Mouse (Mus musculus) Patski (cell line): ENCODE measurements around the gene Carmil2. TPM values are rescaled to one million over a fixed set of nuclear protein-coding genes. Genes with fewer than 3 reads are reported as not detected.

Source experiments
- ATAC-seq: fragments of 100-300 bp; one replicate; pipeline ENCODE4 v1.8.0; 2021
- CTCF ChIA-PET: fragments of 350-600 bp; sonication (Branson Sonifier 250); formaldehyde crosslinking; loops from one replicate; lab custom pipeline; 2022; ENCODE audit warnings: inconsistent platforms; lab: Charles Lee
- POLR2A ChIA-PET: fragments of 350-600 bp; sonication (Branson Sonifier 250); formaldehyde crosslinking; loops from one replicate; lab custom pipeline; 2022; ENCODE audit warnings: antibody characterized with exemption, inconsistent platforms; lab: Charles Lee
- DNase-seq: peaks from one replicate; pipeline ENCODE4 v3.0.0-alpha.2; 2011; ENCODE audit warnings: low read depth, low spot score
- H3K27me3 ChIP-seq: fragments of 371-371 bp; one replicate; pipeline ENCODE4 v1.5.1; 2021
- CTCF ChIP-seq: fragments of 100-300 bp; IDR thresholded peaks from one replicate; pipeline ENCODE4 v1.5.1; 2021
- in situ Hi-C: fragments of 300-500 bp; cut with MboI; formaldehyde crosslinking; loops from 3 replicates; pipeline ENCODE4 v1.11.1; 2018; ENCODE audit warnings: low pct_unique_long_range_greater_than_20kb, mixed read lengths
- polyA plus RNA-seq: library from polyadenylated mRNA; unstranded; gene quantifications from one replicate; pipeline ENCODE4 v1.2.3, GENCODE M21; 2021

The Carmil2 gene
- polyA plus RNA-seq, 1 experiment from 2014 or later = 0.44 TPM

- in situ Hi-C loops = loop anchor here (10.0 kb wide), 1 partner anchor 215 kb away; the partner anchor contains the start of genes Ctrl and Psmb10
- no peaks in the 10 kb centered on the region for H3K27me3 ChIP-seq
These were observed 33.6 kb downstream of the Carmil2 start for GRCm38 (mm10) chr8:105719637-105720036.

GRCm38 (mm10) chr8:105722861-105723260, 36.8 kb downstream of the Carmil2 start:
- in situ Hi-C loops = no loop called here
- DNase-seq (no peak), ATAC-seq (no peak)
- no peak for TF ChIP-seq CTCF
- POLR2A ChIA-PET = no interaction called here
- CTCF ChIA-PET = interaction anchor here (2.8 kb wide), 1 partner anchor 9 kb away, joined by 13 read pairs; no protein-coding TSS in a partner anchor
- H3K27me3 ChIP-seq = no peaks in the 10 kb centered on the region

More at GRCm38 (mm10) chr8:105719637-105720036, 33.6 kb downstream of the Carmil2 start:
- DNase-seq (no peak), ATAC-seq (no peak)
- POLR2A ChIA-PET = no interaction called here
- CTCF ChIA-PET = interaction anchor here (1.1 kb wide), 1 partner anchor 115 kb away, joined by 3 read pairs; no protein-coding TSS in a partner anchor
- no peak for TF ChIP-seq CTCF

DNA sequence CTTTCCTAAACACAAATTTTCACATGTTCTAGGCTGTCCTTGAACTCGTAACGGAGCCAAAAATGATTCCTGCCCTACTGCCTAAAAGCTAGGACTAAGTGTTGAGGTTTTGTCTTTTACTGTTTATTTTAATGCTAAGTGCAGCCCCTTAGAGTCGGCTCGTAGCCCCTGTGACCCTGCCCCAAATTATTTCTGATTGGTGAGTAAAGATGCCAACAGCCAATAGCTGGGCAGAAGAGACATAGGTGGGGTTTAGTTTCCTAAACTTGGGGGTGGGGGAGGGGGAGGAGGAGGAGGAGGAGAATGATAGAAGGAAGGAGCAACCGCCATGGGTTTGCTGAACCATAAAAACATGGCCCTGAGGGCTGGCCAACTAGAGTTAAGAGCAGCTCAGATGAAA, 39.7 kb downstream of the Carmil2 start:
- DNase-seq = no peak
- ChIA-PET CTCF (interaction anchor here (1.0 kb wide), 1 partner anchor 11 kb away, joined by 3 read pairs; no protein-coding TSS in a partner anchor), POLR2A (no interaction called here)
- H3K27me3 ChIP-seq = no peaks in the 10 kb centered on the region
- ATAC-seq = no peak
- in situ Hi-C loops = no loop called here
- no peak for TF ChIP-seq CTCF

- in situ Hi-C loops = no loop called here
These were observed 41.5 kb downstream of the Carmil2 start for GRCm38 (mm10) chr8:105727397-105728124.

GRCm38 (mm10) chr8:105732186-105732585, 46.1 kb downstream of the Carmil2 start:
- TF ChIP-seq CTCF = no peak
- DNase-seq (no peak), ATAC-seq (peak; percentile 73)
- ChIA-PET CTCF (interaction anchor here (0.9 to 1.3 kb wide), 2 partner anchors 9 to 18 kb away, joined by 3 to 5 read pairs; no protein-coding TSS in a partner anchor), POLR2A (no interaction called here)
- in situ Hi-C loops = no loop called here
- H3K27me3 ChIP-seq = no peaks in the 10 kb centered on the region

More at GRCm38 (mm10) chr8:105727397-105728124, 41.5 kb downstream of the Carmil2 start:
- no peaks in the 10 kb centered on the region for H3K27me3 ChIP-seq
- DNase-seq = no peak
- no peak for ATAC-seq
- CTCF ChIA-PET = interaction anchor here (2.1 kb wide), 1 partner anchor 11 kb away, joined by 5 read pairs; no protein-coding TSS in a partner anchor
- POLR2A ChIA-PET = no interaction called here
- no peak for TF ChIP-seq CTCF

DNA sequence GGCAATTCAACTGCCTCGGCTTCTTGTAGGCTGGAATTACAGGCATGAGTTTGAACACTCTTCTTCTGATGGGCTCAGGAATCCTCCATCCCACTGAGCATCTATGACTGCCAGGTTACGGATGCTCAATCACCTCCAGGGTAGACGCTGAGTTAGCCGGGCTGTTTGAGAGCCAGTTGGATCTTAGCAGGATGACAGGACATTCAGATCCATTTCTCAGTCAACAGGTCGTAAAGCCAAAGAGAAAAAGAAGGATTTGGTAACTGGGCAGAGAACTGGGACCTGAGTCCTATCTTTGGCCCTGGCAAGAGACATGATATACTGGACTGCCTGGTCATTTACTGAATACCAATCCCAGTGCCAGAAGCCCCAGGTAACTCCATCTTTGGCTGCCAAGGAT, 53.1 kb downstream of the Carmil2 start:
- DNase-seq = no peak
- TF ChIP-seq CTCF = no peak
- no peaks in the 10 kb centered on the region for H3K27me3 ChIP-seq
- CTCF ChIA-PET = interaction anchor here (0.7 kb wide), 1 partner anchor 10 kb away, joined by 3 read pairs; no protein-coding TSS in a partner anchor
- POLR2A ChIA-PET = no interaction called here
- ATAC-seq = no peak
- in situ Hi-C loops = no loop called here

- H3K27me3 ChIP-seq = no peaks in the 10 kb centered on the region
- ATAC-seq (no peak), DNase-seq (no peak)
- ChIA-PET POLR2A (no interaction called here), CTCF (interaction anchor here (1.4 kb wide), 1 partner anchor 10 kb away, joined by 4 read pairs; no protein-coding TSS in a partner anchor)
- no peak for TF ChIP-seq CTCF
- in situ Hi-C loops = no loop called here
These were observed 57.2 kb downstream of the Carmil2 start for GRCm38 (mm10) chr8:105743301-105743700.

Other genes with a start within 250 kb of the Carmil2 start
- gene Tppp3, start 214.7 kb upstream of the Carmil2 start, polyA plus RNA-seq = 2.7 TPM
- gene Zdhhc1, start 189.4 kb upstream of the Carmil2 start, polyA plus RNA-seq = 68.3 TPM
- 8.2 TPM for gene Hsd11b2, start 167.5 kb upstream of the Carmil2 start, polyA plus RNA-seq
- 159 TPM for gene Atp6v0d1, start 120.2 kb upstream of the Carmil2 start, polyA plus RNA-seq
- 84.2 TPM for gene Ripor1, start 81.0 kb upstream of the Carmil2 start, polyA plus RNA-seq
- 62.5 TPM for gene Ctcf, start 49.7 kb upstream of the Carmil2 start, polyA plus RNA-seq
- 0.30 TPM for gene Agrp, start 48.9 kb upstream of the Carmil2 start, polyA plus RNA-seq
- 39.2 TPM for gene Acd, start 14.8 kb downstream of the Carmil2 start, polyA plus RNA-seq
- gene Pard6a, start 14.9 kb downstream of the Carmil2 start, polyA plus RNA-seq = 23.3 TPM
- gene 4933405L10Rik, start 21.4 kb downstream of the Carmil2 start, polyA plus RNA-seq = 1.0 TPM
- 39.5 TPM for gene Enkd1, start 21.9 kb downstream of the Carmil2 start, polyA plus RNA-seq
- 23.6 TPM for gene Gfod2, start 72.4 kb downstream of the Carmil2 start, polyA plus RNA-seq
- 25.3 TPM for gene Ranbp10, start 141.1 kb downstream of the Carmil2 start, polyA plus RNA-seq
- gene Tsnaxip1, start 141.5 kb downstream of the Carmil2 start, polyA plus RNA-seq = 0.24 TPM
- gene Cenpt, start 167.0 kb downstream of the Carmil2 start, polyA plus RNA-seq = 38.4 TPM
- gene Thap11, start 168.9 kb downstream of the Carmil2 start, polyA plus RNA-seq = 49.7 TPM
- gene Nutf2, start 174.3 kb downstream of the Carmil2 start, polyA plus RNA-seq = 19.1 TPM
- gene Edc4, start 194.6 kb downstream of the Carmil2 start, polyA plus RNA-seq = 50.9 TPM
- 0.47 TPM for gene Nrn1l, start 207.3 kb downstream of the Carmil2 start, polyA plus RNA-seq
- 36.4 TPM for gene Pskh1, start 214.2 kb downstream of the Carmil2 start, polyA plus RNA-seq
- 1.3 TPM for gene Ctrl, start 247.6 kb downstream of the Carmil2 start, polyA plus RNA-seq